9 mouse cellular contexts compared by ENCODE assay signal in the genomic region with DNA sequence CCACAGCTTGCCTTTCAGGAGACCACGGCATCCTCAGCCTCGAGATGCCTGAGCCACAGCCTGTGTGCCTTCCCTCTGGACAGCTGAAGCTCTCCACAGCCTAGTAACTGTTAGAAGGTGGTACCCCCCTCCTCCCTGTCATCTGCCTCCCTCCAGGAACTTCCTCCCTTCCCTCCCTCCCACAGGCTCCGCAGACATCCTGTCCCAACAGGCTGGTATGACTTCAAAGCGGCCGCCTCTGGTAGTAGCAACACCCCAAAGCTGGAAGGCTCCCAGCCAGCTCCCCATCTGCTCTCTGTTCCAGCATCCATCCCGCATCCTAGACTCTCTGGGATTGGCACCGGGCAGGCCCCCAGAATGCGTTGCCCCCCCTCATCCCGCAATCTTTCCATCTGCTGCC.
A peak's percentile ranks its signal among the peaks of the same experiment; 100 is the strongest.
DNase-seq lines count a peak whose midpoint lies in the region; ATAC-seq and TF ChIP-seq lines count a peak whose summit lies in the region.
"Had no signal": no experiment of that assay in that cellular context is flagged by ENCODE, and none has a peak within 500 bp of the region (broad histone marks: within the 10 kb centered on the region; RNA-seq: fewer than 3 reads in every experiment).

No protein-coding gene starts in this region.

- no peak overlapping the region for H3K27ac ChIP-seq in lung, embryonic 14.5 days (ENCODE audit: low read depth)
- no peak overlapping the region for H3K27ac ChIP-seq in forebrain, embryonic 14.5 days (ENCODE audit: low read depth, low read length)
- H3K27ac ChIP-seq: midbrain, embryonic 12.5 days had no signal

- no peak overlapping the region for H3K9ac ChIP-seq in lung, embryonic 14.5 days
- no peak overlapping the region for H3K9ac ChIP-seq in forebrain, embryonic 14.5 days (ENCODE audit: low read length)
- H3K9ac ChIP-seq: midbrain, embryonic 12.5 days had no signal

- no peaks in the 10 kb centered on the region for H3K4me1 ChIP-seq in lung, embryonic 14.5 days (ENCODE audit: insufficient read depth)
- H3K4me1 ChIP-seq in forebrain, embryonic 14.5 days (ENCODE audit: control insufficient read depth, insufficient read depth, low read length): peaks cover 10% of the 10 kb centered on the region

- no peak for TF ChIP-seq CTCF in lung, embryonic 14.5 days (IDR thresholded peaks at IDR 0.05; ENCODE audit: low read depth)

- WGBS in lung, embryonic 14.5 days: 9% methylated on average over 9 of the region's 9 CpGs
- 23% methylated on average over 9 of the region's 9 CpGs for WGBS in forebrain, embryonic 14.5 days

- H3K27me3 ChIP-seq in lung, embryonic 14.5 days (ENCODE audit: insufficient read depth, low read length): peaks cover 29% of the 10 kb centered on the region; the same call in 1 of the 2 replicates
- peaks cover 18% of the 10 kb centered on the region for H3K27me3 ChIP-seq in forebrain, embryonic 14.5 days (replicated peaks; ENCODE audit: control insufficient read depth, insufficient read depth, low read length)

- DNase-seq in lung, embryonic 14.5 days: peak; percentile 23
- DNase-seq in lung, adult 18-20 months: no peak
- DNase-seq in forebrain, embryonic 14.5 days (ENCODE audit: low spot score): peak; percentile 85
- DNase-seq in layer of hippocampus, postnatal 36 days: peak; percentile 82 to 86
- peak; percentile 75 to 83 for DNase-seq in right cerebral cortex, adult 2 months (ENCODE audit: low spot score in 2 of 2)
- DNase-seq in thymus, postnatal 10 days (ENCODE audit: low spot score in 2 of 2): no peak
- no peak for DNase-seq in thymus, postnatal 4 days
- no peak for DNase-seq in T-cell, adult 2 months (ENCODE audit: low spot score)

- no peaks in the 10 kb centered on the region for H3K36me3 ChIP-seq in lung, embryonic 14.5 days (ENCODE audit: insufficient read depth)
- H3K36me3 ChIP-seq in forebrain, embryonic 14.5 days (ENCODE audit: control insufficient read depth, insufficient read depth, low read length): no peaks in the 10 kb centered on the region
- H3K36me3 ChIP-seq: midbrain, embryonic 12.5 days had no signal

- no peaks in the 10 kb centered on the region for H3K9me3 ChIP-seq in lung, embryonic 14.5 days (ENCODE audit: low read depth, low read length)
- H3K9me3 ChIP-seq in forebrain, embryonic 14.5 days (replicated peaks; ENCODE audit: control insufficient read depth, low read length): no peaks in the 10 kb centered on the region
- H3K9me3 ChIP-seq: midbrain, embryonic 12.5 days had no signal

- H3K4me2 ChIP-seq in lung, embryonic 14.5 days: no peak overlapping the region
- 0 out of 2 replicates have a peak overlapping the region, but pooled peaks have one; percentile 1 for H3K4me2 ChIP-seq in forebrain, embryonic 14.5 days (ENCODE audit: low read length)
- H3K4me2 ChIP-seq: midbrain, embryonic 12.5 days had no signal

- ATAC-seq in lung, embryonic 14.5 days (ENCODE audit: insufficient read depth): peak; percentile 43; the same call in 1 of the 2 replicates
- peak; percentile 84 for ATAC-seq in forebrain, embryonic 14.5 days

- H3K4me3 ChIP-seq in lung, embryonic 14.5 days (ENCODE audit: low read depth, low read length): no peak overlapping the region
- H3K4me3 ChIP-seq in forebrain, embryonic 14.5 days (ENCODE audit: low read depth, low read length): no peak overlapping the region
- H3K4me3 ChIP-seq: midbrain, embryonic 12.5 days had no signal

Comparison
In these comparisons a context has a peak if more than half of its experiments do, and no peak if none do; other contexts are left out.
1. DNase-seq: peak in lung, embryonic 14.5 days (single experiment), forebrain, embryonic 14.5 days (single experiment), layer of hippocampus, postnatal 36 days (2 of 2) and right cerebral cortex, adult 2 months (2 of 2); none in lung, adult 18-20 months (0 of 2), thymus, postnatal 10 days (0 of 2), thymus, postnatal 4 days (single experiment) and T-cell, adult 2 months (single experiment).